Comparison of ENCODE assay signal across 9 mouse cellular contexts in the genomic region with DNA sequence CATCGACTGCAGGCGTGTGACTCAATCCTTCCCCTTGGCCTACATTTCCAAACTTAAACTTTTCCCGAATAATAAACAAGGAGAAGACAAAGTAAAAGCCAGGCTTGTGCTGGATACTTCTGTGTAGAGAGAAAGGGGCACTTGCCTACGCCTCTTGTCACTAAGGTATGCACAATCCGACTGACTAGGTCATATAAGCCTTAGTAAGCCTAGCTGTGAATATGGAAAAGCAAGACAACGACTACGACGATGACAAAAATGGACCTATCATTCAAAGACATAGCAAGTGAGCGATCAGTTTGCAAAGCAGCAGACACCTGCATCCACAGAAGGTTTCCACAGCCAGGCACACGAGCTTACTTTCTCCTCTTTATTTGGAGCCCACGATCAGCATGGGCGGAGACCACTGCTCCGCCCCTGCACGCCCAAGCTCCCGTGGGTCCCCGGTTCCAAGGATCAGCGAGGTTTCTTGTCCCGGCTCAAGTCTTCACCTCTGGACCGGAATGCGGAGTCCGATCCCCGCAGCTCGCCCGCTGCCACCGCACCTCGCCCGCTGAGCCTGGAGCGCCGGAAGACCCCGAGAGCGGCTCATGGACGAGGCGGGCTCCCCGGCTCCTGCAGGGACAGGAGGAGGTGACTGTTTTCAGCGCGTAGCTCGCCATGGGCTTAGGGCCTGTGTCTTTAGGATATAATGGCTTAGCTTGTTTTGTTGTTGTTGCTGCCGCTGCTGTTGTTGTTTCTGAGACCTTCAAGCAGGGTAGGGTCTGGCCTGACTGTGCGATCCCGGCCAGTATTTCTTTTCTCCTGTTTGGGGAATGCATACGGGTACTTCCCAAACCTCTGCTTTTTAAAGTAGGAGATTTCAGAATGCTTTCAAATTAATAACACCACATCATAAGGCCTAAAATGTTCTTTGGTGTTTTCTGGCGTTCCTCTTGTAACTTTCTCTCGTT. TPM values are rescaled to one million over a fixed set of nuclear protein-coding genes. Genes with fewer than 3 reads are reported as not detected.
DNase-seq lines count a peak whose midpoint lies in the region; ATAC-seq and TF ChIP-seq lines count a peak whose summit lies in the region.
"Had no signal": no experiment of that assay in that cellular context is flagged by ENCODE, and none has a peak within 500 bp of the region (broad histone marks: within the 10 kb centered on the region; RNA-seq: fewer than 3 reads in every experiment).

TSS of gene Slc18b1 (plus strand) at position 436 of the 953 bp plus-strand sequence.

- 0 out of 2 replicates have a peak, but pooled peaks cover 1% of the 10 kb centered on the region for H3K4me1 ChIP-seq in spleen, adult 2 months (ENCODE audit: control insufficient read depth, insufficient read depth, insufficient read length)
- peaks cover 13% of the 10 kb centered on the region for H3K4me1 ChIP-seq in hindbrain, embryonic 15.5 days (replicated peaks)

- TF ChIP-seq CTCF in spleen, adult 2 months (IDR thresholded peaks at IDR 0.05; ENCODE audit: extremely low read depth, insufficient read depth, insufficient read length, insufficient replicate concordance), result no peak

- H3K9me3 ChIP-seq in hindbrain, embryonic 15.5 days, result no peaks in the 10 kb centered on the region

- ATAC-seq in hindbrain, embryonic 15.5 days (ENCODE audit: low FRiP score, low read depth), result peak; percentile 81
- peak; percentile 56; the same call in 1 of the 2 replicates for ATAC-seq in megakaryocyte, adult 5-6 weeks (ENCODE audit: poor library complexity, severe bottlenecking)

- H3K4me2 ChIP-seq in hindbrain, embryonic 15.5 days, result peak within 1 kb of the TSS; percentile 76

- peaks cover 3% of the 10 kb centered on the region; the same call in 1 of the 2 replicates for H3K27me3 ChIP-seq in spleen, adult 2 months (ENCODE audit: control insufficient read depth, insufficient read depth, low read length)
- H3K27me3 ChIP-seq in hindbrain, embryonic 15.5 days, result no peaks in the 10 kb centered on the region
- H3K27me3 ChIP-seq: CH12.LX had no signal

- TF ChIP-seq POLR2A in spleen, adult 2 months (IDR thresholded peaks at IDR 0.05; ENCODE audit: low read depth, low read length), result no peak

- DNase-seq in spleen, adult 2 months (ENCODE audit: low read depth in 1 of 2, low spot score in 2 of 2), result no peak
- DNase-seq in spleen, postnatal 36 days (ENCODE audit: low spot score in 2 of 2), result no peak
- DNase-seq in cerebellum, postnatal 36 days, result peak; percentile 49 to 50
- peak; percentile 40 for DNase-seq in gastrocnemius, postnatal 10 days
- DNase-seq in left cerebral cortex, adult 8-10 months (ENCODE audit: low spot score in 2 of 2), result peak in 1 of 2 experiments; percentile 43
- peak; percentile 58 for DNase-seq in right cerebral cortex, postnatal 25 days

- peak within 1 kb of the TSS; percentile 49 for H3K4me3 ChIP-seq in spleen, adult 2 months (ENCODE audit: extremely low read depth, insufficient read depth, insufficient read length)
- H3K4me3 ChIP-seq in hindbrain, embryonic 15.5 days, result peak within 1 kb of the TSS; percentile 76

- peak within 1 kb of the TSS; percentile 81 for H3K9ac ChIP-seq in hindbrain, embryonic 15.5 days

- no peaks in the 10 kb centered on the region for H3K36me3 ChIP-seq in spleen, adult 2 months (ENCODE audit: control insufficient read depth, insufficient read depth, low read length)
- H3K36me3 ChIP-seq in hindbrain, embryonic 15.5 days, result peaks cover 10% of the 10 kb centered on the region; the same call in 1 of the 2 replicates

- WGBS in spleen, adult 2 months, result 15% methylated on average over 43 of the region's 43 CpGs
- WGBS in hindbrain, embryonic 15.5 days, result 2% methylated on average over 43 of the region's 43 CpGs

- H3K27ac ChIP-seq in spleen, adult 2 months (ENCODE audit: insufficient read depth, low read length), result no peak within 1 kb of the TSS
- H3K27ac ChIP-seq in hindbrain, embryonic 15.5 days (replicated peaks), result peak within 1 kb of the TSS; percentile 74

RNA-seq across cellular contexts. Expression of gene Slc18b1, which starts in this region (rescaled TPM):
- 1.1 TPM in 2 replicates for polyA plus RNA-seq in spleen, adult 2 months (2012; rRNA removed)
- total RNA-seq in gastrocnemius, postnatal 10 days (2021), result 10 to 100 TPM; 13.6 to 14.7 TPM
- polyA plus RNA-seq in hindbrain, embryonic 15.5 days (2015; fragmentation: Nextera tagmentation; extraction: Ambion mirVana), result 20.9 and 21.8 TPM in 2 replicates
- total RNA-seq in left cerebral cortex, adult 8-10 months (2022), result 10 to 100 TPM; 24.2 to 37.6 (median 28.5) TPM
- total RNA-seq in megakaryocyte, adult 5-6 weeks (2015), result 0.18 and 0.34 TPM in 2 replicates
- total RNA-seq in megakaryocyte, adult 5-6 weeks (2017), result 0.37 TPM in 1 of 2 replicates, not detected in the other
- total RNA-seq: CH12.LX had no signal

Comparison
In these comparisons a context has a peak if more than half of its experiments do, and no peak if none do; other contexts are left out.
1. RNA of gene Slc18b1 (total RNA-seq): 24.2 to 37.6 TPM in left cerebral cortex, adult 8-10 months and 13.6 to 14.7 TPM in gastrocnemius, postnatal 10 days; 0.18 to 0.37 TPM in megakaryocyte, adult 5-6 weeks; every median in the first group is over 10 times any median in the second.
2. RNA of gene Slc18b1 (polyA plus RNA-seq): 20.9 to 21.8 TPM in hindbrain, embryonic 15.5 days; 1.1 TPM in spleen, adult 2 months; every median in the first group is over 10 times any median in the second.
3. Peak in ATAC-seq in megakaryocyte, adult 5-6 weeks; RNA of the gene not detected or under 1 TPM.
4. DNase-seq: peak in cerebellum, postnatal 36 days (2 of 2), gastrocnemius, postnatal 10 days (single experiment) and right cerebral cortex, postnatal 25 days (single experiment); none in spleen, adult 2 months (0 of 2) and spleen, postnatal 36 days (0 of 2).